Mouse (Mus musculus) liver, embryonic 14.5 days (tissue): ENCODE results near the gene Adcy6.

ENCODE experiments used
- CTCF ChIP-seq: IDR thresholded peaks from 2 replicates; pipeline ENCODE4 v1.5.1; 2016; ENCODE audit warnings: antibody characterized with exemption, low read depth, control low read depth
- EP300 ChIP-seq: IDR thresholded peaks from 2 replicates; pipeline ENCODE4 v1.6.1; 2016; ENCODE audit warnings: antibody characterized with exemption, low read depth

DNA sequence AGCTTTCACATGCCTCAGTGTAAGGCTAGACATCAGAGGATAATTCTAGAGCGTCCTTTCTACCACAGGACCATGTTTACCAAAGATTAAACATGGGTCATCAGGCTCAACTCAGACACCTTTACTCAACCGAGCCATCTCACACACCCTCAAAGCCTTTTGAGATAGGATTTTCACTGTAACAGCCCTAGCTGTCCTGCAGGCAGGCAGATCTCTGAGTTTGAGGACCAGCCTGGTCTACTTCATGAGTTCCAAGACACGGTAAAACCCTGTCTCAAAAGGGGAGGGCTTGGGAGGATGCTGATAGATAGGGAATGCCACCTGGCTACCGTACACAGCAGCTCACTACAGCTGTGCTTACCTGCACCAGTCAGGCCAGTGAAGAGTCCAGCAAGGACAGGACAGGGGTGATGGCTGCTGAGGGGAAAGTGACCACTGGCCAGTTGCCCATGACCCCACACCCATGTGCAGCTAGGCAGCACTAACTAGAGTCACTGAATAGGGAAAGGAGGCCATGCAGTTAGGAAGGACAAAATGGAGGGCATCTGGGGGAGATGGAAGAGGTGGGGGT lies 40.0 kb downstream of the Adcy6 start:
- TF ChIP-seq CTCF = no peak
- TF ChIP-seq EP300 = no peak
